27 mouse cellular contexts compared by ENCODE assay signal in genomic region chr9:6608428-6609283, GRCm38 (mm10).
DNase-seq lines count a peak whose midpoint lies in the region; ATAC-seq lines count a peak whose summit lies in the region.
"Had no signal": no experiment of that assay in that cellular context is flagged by ENCODE, and none has a peak within 500 bp of the region (broad histone marks: within the 10 kb centered on the region; RNA-seq: fewer than 3 reads in every experiment).

No protein-coding gene starts in this region.

- 51% methylated on average over 5 of the region's 5 CpGs for whole genome bisulfite sequencing in hindbrain, embryonic 15.5 days
- WGBS in hindbrain, embryonic 12.5 days = 63% methylated on average over 5 of the region's 5 CpGs
- 44% methylated on average over 5 of the region's 5 CpGs for WGBS in midbrain, embryonic 16.5 days
- 62% methylated on average over 5 of the region's 5 CpGs for WGBS in midbrain, embryonic 11.5 days

- no peak overlapping the region for H3K4me3 ChIP-seq in hindbrain, embryonic 15.5 days
- H3K4me3 ChIP-seq in hindbrain, embryonic 12.5 days = no peak overlapping the region
- H3K4me3 ChIP-seq in midbrain, embryonic 16.5 days (ENCODE audit: low read depth, low read length) = no peak overlapping the region
- no peak overlapping the region for H3K4me3 ChIP-seq in midbrain, embryonic 11.5 days (ENCODE audit: low read depth, low read length)
- H3K4me3 ChIP-seq: forebrain, embryonic 15.5 days; gastrocnemius, adult 2 months; kidney, embryonic 15.5 days; limb, embryonic 13.5 days had no signal

- H3K9ac ChIP-seq in hindbrain, embryonic 15.5 days = no peak overlapping the region
- no peak overlapping the region for H3K9ac ChIP-seq in hindbrain, embryonic 12.5 days
- H3K9ac ChIP-seq in midbrain, embryonic 16.5 days (ENCODE audit: low read depth, low read length) = no peak overlapping the region
- no peak overlapping the region for H3K9ac ChIP-seq in midbrain, embryonic 11.5 days (ENCODE audit: low read length)
- H3K9ac ChIP-seq: forebrain, embryonic 15.5 days; kidney, embryonic 15.5 days; limb, embryonic 13.5 days had no signal

- no peak overlapping the region for H3K4me2 ChIP-seq in hindbrain, embryonic 15.5 days
- H3K4me2 ChIP-seq in hindbrain, embryonic 12.5 days (replicated peaks) = no peak overlapping the region
- no peak overlapping the region for H3K4me2 ChIP-seq in midbrain, embryonic 16.5 days (ENCODE audit: low read length)
- H3K4me2 ChIP-seq in midbrain, embryonic 11.5 days = no peak overlapping the region
- H3K4me2 ChIP-seq: forebrain, embryonic 15.5 days; heart, embryonic 11.5 days; kidney, embryonic 15.5 days; limb, embryonic 13.5 days; liver, embryonic 11.5 days had no signal

- no peaks in the 10 kb centered on the region for H3K36me3 ChIP-seq in hindbrain, embryonic 15.5 days
- H3K36me3 ChIP-seq in hindbrain, embryonic 12.5 days = no peaks in the 10 kb centered on the region
- H3K36me3 ChIP-seq in midbrain, embryonic 16.5 days (ENCODE audit: control insufficient read depth, insufficient read depth, low read length) = no peaks in the 10 kb centered on the region
- no peaks in the 10 kb centered on the region for H3K36me3 ChIP-seq in midbrain, embryonic 11.5 days (ENCODE audit: control insufficient read depth, insufficient read depth, low read length)
- H3K36me3 ChIP-seq: forebrain, embryonic 15.5 days; kidney, embryonic 15.5 days; limb, embryonic 13.5 days had no signal

- no peaks in the 10 kb centered on the region for H3K9me3 ChIP-seq in hindbrain, embryonic 15.5 days
- H3K9me3 ChIP-seq in hindbrain, embryonic 12.5 days (replicated peaks) = no peaks in the 10 kb centered on the region
- no peaks in the 10 kb centered on the region for H3K9me3 ChIP-seq in midbrain, embryonic 16.5 days (replicated peaks; ENCODE audit: control insufficient read depth, low read length, poor library complexity, severe bottlenecking)
- H3K9me3 ChIP-seq in midbrain, embryonic 11.5 days (ENCODE audit: control insufficient read depth, low read length) = no peaks in the 10 kb centered on the region
- H3K9me3 ChIP-seq: forebrain, embryonic 15.5 days; kidney, embryonic 15.5 days; limb, embryonic 13.5 days had no signal

- DNase-seq in midbrain, embryonic 11.5 days (ENCODE audit: low spot score, missing footprints) = no peak
- peak; percentile 41 for DNase-seq in brain, adult 2 months (ENCODE audit: low read depth, low spot score)
- no peak for DNase-seq in kidney, adult 9 months
- DNase-seq in layer of hippocampus, postnatal 36 days = no peak
- DNase-seq: adrenal gland, adult 2 months; cerebellum, adult 11 months; cerebellum, adult 9-10 months; cerebellum, postnatal 36 days; gastrocnemius, adult 2 months; gastrocnemius, postnatal 36 days; heart, adult 18-20 months; heart, postnatal 36 days; kidney, adult 11 months; kidney, postnatal 25 days; lung, postnatal 36 days; thymus, adult 2 months; thymus, postnatal 36 days had no signal

- H3K4me1 ChIP-seq in hindbrain, embryonic 15.5 days (replicated peaks) = no peaks in the 10 kb centered on the region
- no peaks in the 10 kb centered on the region for H3K4me1 ChIP-seq in hindbrain, embryonic 12.5 days
- H3K4me1 ChIP-seq in midbrain, embryonic 16.5 days (ENCODE audit: control insufficient read depth, insufficient read depth, low read length) = no peaks in the 10 kb centered on the region
- no peaks in the 10 kb centered on the region for H3K4me1 ChIP-seq in midbrain, embryonic 11.5 days (ENCODE audit: control insufficient read depth, insufficient read depth, low read length)
- H3K4me1 ChIP-seq: forebrain, embryonic 15.5 days; kidney, embryonic 15.5 days; limb, embryonic 13.5 days had no signal

- no peaks in the 10 kb centered on the region for H3K27me3 ChIP-seq in hindbrain, embryonic 15.5 days
- no peaks in the 10 kb centered on the region for H3K27me3 ChIP-seq in hindbrain, embryonic 12.5 days
- no peaks in the 10 kb centered on the region for H3K27me3 ChIP-seq in midbrain, embryonic 16.5 days (ENCODE audit: control insufficient read depth, insufficient read depth, low read depth, low read length)
- H3K27me3 ChIP-seq in midbrain, embryonic 11.5 days (ENCODE audit: control insufficient read depth, insufficient read depth, low read length) = no peaks in the 10 kb centered on the region
- H3K27me3 ChIP-seq: forebrain, embryonic 15.5 days; kidney, embryonic 15.5 days; limb, embryonic 13.5 days had no signal

- no peak overlapping the region for H3K27ac ChIP-seq in hindbrain, embryonic 15.5 days (replicated peaks)
- no peak overlapping the region for H3K27ac ChIP-seq in hindbrain, embryonic 12.5 days
- H3K27ac ChIP-seq in midbrain, embryonic 16.5 days (ENCODE audit: low read length) = no peak overlapping the region
- H3K27ac ChIP-seq in midbrain, embryonic 11.5 days (ENCODE audit: low read depth, low read length) = no peak overlapping the region
- H3K27ac ChIP-seq: forebrain, embryonic 15.5 days; gastrocnemius, adult 2 months; kidney, embryonic 15.5 days; limb, embryonic 13.5 days had no signal

- ATAC-seq in hindbrain, embryonic 15.5 days (ENCODE audit: low FRiP score, low read depth) = peak; percentile 71
- no peak for ATAC-seq in hindbrain, embryonic 12.5 days (ENCODE audit: low FRiP score)
- 0 out of 2 replicates have a peak, but pooled peaks have one; percentile 48 for ATAC-seq in midbrain, embryonic 16.5 days
- ATAC-seq in midbrain, embryonic 11.5 days (ENCODE audit: low FRiP score) = no peak
- ATAC-seq: activated CD4-positive, CD25-positive, alpha-beta regulatory T cell, adult 4 months; forebrain, embryonic 15.5 days; inflammation-experienced regulatory T-cells, adult 6 months had no signal

Comparison
In these comparisons a context has a peak if more than half of its experiments do, and no peak if none do; other contexts are left out.
1. ATAC-seq: peak in hindbrain, embryonic 15.5 days (single experiment) and midbrain, embryonic 16.5 days (single experiment); none in hindbrain, embryonic 12.5 days (single experiment) and midbrain, embryonic 11.5 days (single experiment).